Mouse (Mus musculus) Muller cell, postnatal 12 days (primary cell): ENCODE results near the gene Ccdc191.

Experiments
- DNase-seq: peaks from one replicate; pipeline ENCODE4 v3.0.0-alpha.2; 2015; ENCODE audit errors: inconsistent ontology term

The Ccdc191 gene

GRCm38 (mm10) chr16:43980110-43980609 is 90.6 kb downstream of the Ccdc191 start:
- no peak for DNase-seq

GRCm38 (mm10) chr16:43986299-43986698 is 96.7 kb downstream of the Ccdc191 start:
- DNase-seq, result no peak

- DNase-seq, result no peak
These were observed 105.0 kb downstream of the Ccdc191 start for GRCm38 (mm10) chr16:43994623-43995022.

GRCm38 (mm10) chr16:43999111-43999510 is 109.5 kb downstream of the Ccdc191 start:
- DNase-seq, result no peak

- no peak for DNase-seq
These were observed 109.9 kb downstream of the Ccdc191 start for GRCm38 (mm10) chr16:43999541-43999940.

GRCm38 (mm10) chr16:44002086-44002485 is 112.5 kb downstream of the Ccdc191 start:
- DNase-seq, result peak; percentile 71

- DNase-seq, result no peak
These were observed 121.4 kb downstream of the Ccdc191 start for GRCm38 (mm10) chr16:44011010-44011409.
